Mouse (Mus musculus) myocyte (in vitro differentiated cells): ENCODE measurements at regions not wholly inside any gene's neighbourhood (a gene's known extent, or its start where the extent isn't known, plus 50 kb on each side); places are given as distances from the start of the nearest gene placed in this dataset.

Experiments
- H3K27me3 ChIP-seq: one replicate; pipeline ENCODE4 v1.6.1; 2011; ENCODE audit not compliant: control insufficient read depth, insufficient read depth, insufficient read length
- H3K36me3 ChIP-seq: one replicate; pipeline ENCODE4 v1.6.1; 2011; ENCODE audit not compliant: control insufficient read depth, insufficient read depth
- H3K4me2 ChIP-seq: one replicate; pipeline ENCODE4 v1.6.1; 2011; ENCODE audit warnings: low read depth, control low read depth
- H3K4me3 ChIP-seq: one replicate; pipeline ENCODE4 v1.5.1; 2011; ENCODE audit warnings: mild to moderate bottlenecking, control low read depth, moderate library complexity
- H3K79me2 ChIP-seq: one replicate; pipeline ENCODE4 v1.6.1; 2011; ENCODE audit not compliant: control insufficient read depth, insufficient read depth
- H3ac ChIP-seq: one replicate; pipeline ENCODE4 v1.6.1; 2011; ENCODE audit not compliant: control insufficient read depth, insufficient read length
- CEBPB ChIP-seq: IDR thresholded peaks from 2 replicates; pipeline ENCODE4 v1.6.1; 2011; ENCODE audit warnings: mild to moderate bottlenecking, moderate library complexity; ENCODE audit not compliant: poor library complexity, insufficient read depth, severe bottlenecking
- E2F4 ChIP-seq: IDR thresholded peaks from one replicate; pipeline ENCODE4 v1.6.1; 2011; ENCODE audit warnings: mild to moderate bottlenecking, control low read depth, moderate library complexity; ENCODE audit not compliant: insufficient read depth
- MAX ChIP-seq: IDR thresholded peaks from one replicate; pipeline ENCODE4 v1.6.1; 2011; ENCODE audit warnings: low read depth, mild to moderate bottlenecking, control low read depth
- MYOD1 ChIP-seq, 3 experiments: IDR thresholded peaks; one replicate each; pipeline ENCODE4 v1.6.1; 2011; ENCODE audit warnings: control low read depth in 2 of 3, low read depth in 2 of 3, mild to moderate bottlenecking in 2 of 3, moderate library complexity in 1 of 3; ENCODE audit not compliant: insufficient read length in 2 of 3, control insufficient read depth in 1 of 3
- MYOG ChIP-seq, 3 experiments: IDR thresholded peaks; one replicate each; pipeline ENCODE4 v1.6.1; 2011; ENCODE audit warnings: control low read depth in 2 of 3, low read depth in 2 of 3, mild to moderate bottlenecking in 2 of 3; ENCODE audit not compliant: insufficient read length in 2 of 3, control insufficient read depth in 1 of 3, insufficient read depth in 1 of 3
- POLR2A ChIP-seq: IDR thresholded peaks from one replicate; pipeline ENCODE4 v1.6.1; 2011; ENCODE audit warnings: low read depth, mild to moderate bottlenecking, control low read depth, moderate library complexity; ENCODE audit not compliant: insufficient read length
- POLR2AphosphoS2 ChIP-seq: IDR thresholded peaks from one replicate; pipeline ENCODE4 v1.6.1; 2011; ENCODE audit warnings: low read depth, control low read depth; ENCODE audit not compliant: insufficient read length
- REST ChIP-seq: IDR thresholded peaks from one replicate; pipeline ENCODE4 v1.6.1; 2011; ENCODE audit warnings: mild to moderate bottlenecking, control low read depth, moderate library complexity; ENCODE audit not compliant: insufficient read depth, insufficient read length
- SRF ChIP-seq: IDR thresholded peaks from one replicate; pipeline ENCODE4 v1.6.1; 2011; ENCODE audit warnings: low read depth; ENCODE audit not compliant: control insufficient read depth, insufficient read length
- TCF12 ChIP-seq: IDR thresholded peaks from one replicate; pipeline ENCODE4 v1.6.1; 2011; ENCODE audit warnings: mild to moderate bottlenecking, control low read depth; ENCODE audit not compliant: poor library complexity, insufficient read depth, severe bottlenecking
- TCF3 ChIP-seq: IDR thresholded peaks from one replicate; pipeline ENCODE4 v1.6.1; 2011; ENCODE audit warnings: low read depth, control low read depth; ENCODE audit not compliant: insufficient read length
- USF1 ChIP-seq: IDR thresholded peaks from one replicate; pipeline ENCODE4 v1.6.1; 2011; ENCODE audit warnings: low read depth, mild to moderate bottlenecking, control low read depth, moderate library complexity

DNA sequence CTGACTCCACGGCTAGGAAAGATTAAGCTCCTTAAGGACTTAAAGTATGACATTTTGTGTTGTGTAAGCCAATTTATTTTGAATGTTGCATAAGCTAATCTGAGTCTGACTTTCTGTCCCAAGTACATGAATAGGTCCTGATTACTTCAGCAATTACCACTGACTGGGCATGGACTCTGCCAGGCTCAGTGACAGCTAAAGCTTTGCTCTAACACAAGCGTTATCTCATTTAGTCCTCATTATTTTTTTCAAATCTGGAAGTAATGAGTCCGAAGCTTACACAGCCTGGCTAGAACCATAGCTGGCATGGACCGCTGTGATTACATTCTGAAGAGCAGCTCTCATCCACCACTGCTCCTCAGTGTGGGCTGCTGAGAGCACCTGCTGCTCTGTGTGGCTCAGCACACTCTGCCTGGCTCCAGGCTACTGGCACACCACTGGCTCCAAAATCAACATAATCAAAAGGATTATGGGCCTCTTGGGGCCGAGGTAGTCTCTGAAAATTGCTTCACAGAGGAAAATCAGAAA lies 753.0 kb upstream of the Jmjd1c start:
- H3K27me3 ChIP-seq: no peaks in the 10 kb centered on the region
- no peak overlapping the region for H3K4me2 ChIP-seq
- TF ChIP-seq MYOD1 (IDR thresholded peaks at IDR 0.05; ENCODE audit: control insufficient read depth in 1 of 3, insufficient read length in 2 of 3, low read depth in 2 of 3): peak in 1 of 3 experiments; percentile 29
- TF ChIP-seq USF1: no peak
- no peak overlapping the region for H3K4me3 ChIP-seq
- no peaks in the 10 kb centered on the region for H3K79me2 ChIP-seq
- no peaks in the 10 kb centered on the region for H3K36me3 ChIP-seq
- H3ac ChIP-seq: no peak overlapping the region

DNA sequence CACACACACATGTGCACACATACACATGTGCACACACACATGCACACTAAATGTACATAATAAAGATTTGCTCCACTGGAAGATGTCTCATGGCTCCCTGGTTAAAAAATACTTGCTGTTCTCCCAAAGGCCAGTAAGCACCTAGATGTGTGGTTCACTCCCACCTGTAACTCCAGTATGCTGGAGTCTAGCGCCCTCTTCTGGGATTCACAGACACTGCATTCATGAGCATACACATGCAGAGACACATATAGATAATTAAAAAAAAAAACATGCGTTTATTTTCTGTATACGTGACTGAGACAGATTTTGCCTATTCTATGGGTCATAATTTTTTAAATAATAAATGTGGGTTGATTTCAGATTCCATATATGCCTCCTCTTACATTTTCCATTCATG lies 747.5 kb upstream of the Jmjd1c start:
- H3K36me3 ChIP-seq: no peaks in the 10 kb centered on the region
- no peak for TF ChIP-seq USF1
- no peak for TF ChIP-seq CEBPB
- no peak for TF ChIP-seq MYOD1 (IDR thresholded peaks at IDR 0.05; ENCODE audit: control insufficient read depth in 1 of 3, insufficient read length in 2 of 3, low read depth in 2 of 3)
- TF ChIP-seq MYOG (IDR thresholded peaks at IDR 0.05; ENCODE audit: control insufficient read depth in 1 of 3, insufficient read depth in 1 of 3, insufficient read length in 2 of 3, low read depth in 2 of 3): no peak
- no peak for TF ChIP-seq POLR2A
- no peak for TF ChIP-seq TCF3
- no peak for TF ChIP-seq TCF12
- TF ChIP-seq E2F4: no peak
- H3ac ChIP-seq: no peak overlapping the region
- no peak overlapping the region for H3K4me3 ChIP-seq
- H3K4me2 ChIP-seq: no peak overlapping the region
- H3K79me2 ChIP-seq: no peaks in the 10 kb centered on the region
- H3K27me3 ChIP-seq: no peaks in the 10 kb centered on the region

DNA sequence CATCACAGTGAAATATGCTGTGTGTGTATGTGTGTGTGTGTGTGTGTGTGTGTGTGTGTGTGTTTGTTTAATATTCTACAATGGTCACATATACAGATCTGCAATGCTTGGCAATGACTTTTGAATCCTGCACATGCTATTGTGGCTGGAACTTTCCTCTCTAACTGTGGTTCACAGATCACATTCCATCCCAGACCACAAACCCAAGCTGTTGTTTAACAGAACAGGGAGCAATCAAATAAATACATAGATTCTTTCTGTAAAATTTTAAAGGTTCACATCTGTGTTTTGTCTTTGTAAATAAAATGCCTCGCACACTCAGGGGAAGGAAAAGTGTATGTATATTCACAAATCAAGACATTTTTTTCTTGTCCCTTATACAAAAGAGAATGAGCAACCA lies 744.9 kb upstream of the Jmjd1c start:
- Histone ChIP-seq H3ac (no peak overlapping the region), H3K36me3 (no peaks in the 10 kb centered on the region), H3K4me3 (no peak overlapping the region), H3K4me2 (peak overlapping the region; percentile 25), H3K27me3 (no peaks in the 10 kb centered on the region), H3K79me2 (no peaks in the 10 kb centered on the region)
- TF ChIP-seq CEBPB (0 out of 2 replicates have a peak, but pooled peaks have one; percentile 34), REST (no peak)

DNA sequence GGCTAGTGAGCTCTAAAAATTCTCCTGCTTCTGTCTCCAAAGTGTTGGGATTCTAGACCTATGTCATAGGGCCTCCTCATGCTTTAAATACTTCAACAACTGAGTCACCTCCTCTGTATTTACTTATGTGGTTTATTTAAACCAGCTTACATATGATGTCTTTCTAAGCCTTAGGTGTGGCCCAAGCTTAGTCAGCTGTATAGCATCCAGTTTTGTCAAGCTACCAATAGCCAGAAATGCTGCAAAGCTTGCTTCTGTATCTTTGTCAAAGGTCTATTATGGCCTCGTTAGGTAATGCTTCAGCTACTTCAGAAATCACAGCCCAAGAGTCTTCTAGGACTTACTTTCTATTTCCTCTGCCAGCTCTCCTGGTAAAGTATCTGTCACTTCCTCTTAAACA lies 741.9 kb upstream of the Jmjd1c start:
- Histone ChIP-seq H3K27me3 (no peaks in the 10 kb centered on the region), H3ac (no peak overlapping the region), H3K4me3 (no peak overlapping the region), H3K79me2 (no peaks in the 10 kb centered on the region), H3K4me2 (peak overlapping the region; percentile 64), H3K36me3 (no peaks in the 10 kb centered on the region)
- TF ChIP-seq MYOG (IDR thresholded peaks at IDR 0.05; ENCODE audit: control insufficient read depth in 1 of 3, insufficient read depth in 1 of 3, insufficient read length in 2 of 3, low read depth in 2 of 3) (no peak), CEBPB (peak; percentile 39; the same call in 1 of the 2 replicates)

DNA sequence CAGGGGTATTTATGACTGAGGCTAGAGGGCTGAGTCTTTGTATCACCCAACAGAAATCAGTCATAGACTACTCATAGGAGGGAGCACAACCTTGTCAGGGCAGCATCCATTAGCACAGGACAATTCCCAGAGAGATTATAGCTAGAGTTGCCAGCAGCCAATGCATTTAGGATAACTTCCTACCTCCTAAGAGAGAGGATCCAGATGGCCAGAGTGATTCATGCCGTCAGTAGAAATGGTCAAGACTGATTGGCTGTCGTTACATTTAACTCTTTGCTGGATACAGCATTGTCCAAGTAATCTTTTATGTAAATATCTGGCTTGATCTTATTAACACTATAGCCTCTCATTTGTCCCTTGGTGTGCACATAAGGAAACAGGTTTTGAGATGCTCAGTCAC lies 740.9 kb upstream of the Jmjd1c start:
- H3K27me3 ChIP-seq: no peaks in the 10 kb centered on the region
- H3K79me2 ChIP-seq: no peaks in the 10 kb centered on the region
- H3K4me2 ChIP-seq: peak overlapping the region; percentile 64
- no peak overlapping the region for H3K4me3 ChIP-seq
- H3ac ChIP-seq: no peak overlapping the region
- no peak for TF ChIP-seq POLR2A
- TF ChIP-seq USF1: no peak
- TF ChIP-seq TCF12: no peak
- no peak for TF ChIP-seq MYOD1 (IDR thresholded peaks at IDR 0.05; ENCODE audit: control insufficient read depth in 1 of 3, insufficient read length in 2 of 3, low read depth in 2 of 3)
- no peak for TF ChIP-seq POLR2AphosphoS2
- TF ChIP-seq E2F4: no peak
- TF ChIP-seq MYOG (IDR thresholded peaks at IDR 0.05; ENCODE audit: control insufficient read depth in 1 of 3, insufficient read depth in 1 of 3, insufficient read length in 2 of 3, low read depth in 2 of 3): no peak
- H3K36me3 ChIP-seq: no peaks in the 10 kb centered on the region

DNA sequence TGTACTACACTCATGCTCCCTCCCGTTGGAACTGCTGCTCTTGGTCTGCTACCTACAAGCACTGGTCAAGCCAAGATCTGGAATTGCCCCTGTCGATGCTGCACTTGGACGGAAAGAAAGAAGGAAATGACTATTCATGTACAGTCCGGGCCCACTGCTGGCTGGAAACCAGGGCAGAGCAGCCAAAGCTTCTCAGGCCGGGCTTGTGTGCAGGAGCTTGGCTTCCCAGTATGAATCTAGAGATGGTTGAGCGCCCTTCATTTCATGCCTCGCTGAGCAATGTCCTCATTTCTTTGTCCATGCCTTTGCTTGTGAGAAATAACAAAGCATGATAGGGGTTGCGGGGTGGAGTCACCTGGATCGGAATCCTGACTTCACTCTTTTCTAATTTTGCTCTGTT lies 738.2 kb upstream of the Jmjd1c start:
- Histone ChIP-seq H3K36me3 (no peaks in the 10 kb centered on the region), H3K79me2 (no peaks in the 10 kb centered on the region), H3K27me3 (no peaks in the 10 kb centered on the region), H3ac (no peak overlapping the region), H3K4me3 (no peak overlapping the region), H3K4me2 (no peak overlapping the region)
- TF ChIP-seq TCF12: no peak
- TF ChIP-seq MAX: no peak
- no peak for TF ChIP-seq SRF
- TF ChIP-seq CEBPB: no peak
- no peak for TF ChIP-seq MYOD1 (IDR thresholded peaks at IDR 0.05; ENCODE audit: control insufficient read depth in 1 of 3, insufficient read length in 2 of 3, low read depth in 2 of 3)
- no peak for TF ChIP-seq E2F4
- no peak for TF ChIP-seq POLR2AphosphoS2
- no peak for TF ChIP-seq USF1
- no peak for TF ChIP-seq TCF3
- TF ChIP-seq MYOG (IDR thresholded peaks at IDR 0.05; ENCODE audit: control insufficient read depth in 1 of 3, insufficient read depth in 1 of 3, insufficient read length in 2 of 3, low read depth in 2 of 3): no peak
- TF ChIP-seq POLR2A: no peak
- no peak for TF ChIP-seq REST
